Mouse (Mus musculus) MEL (cell line): ENCODE data around the gene Serpina11.

Experiments used
- CTCF ChIP-seq, 3 experiments: IDR thresholded peaks in 2 of 3; conservative IDR thresholded peaks in 1 of 3; 2 replicates each; pipeline ENCODE4 v1.5.1; 2011 to 2012; ENCODE audit warnings: low read length in 3 of 3, low read depth in 2 of 3, mild to moderate bottlenecking in 2 of 3, improper control_type of control experiment in 1 of 3, inconsistent platforms in 1 of 3, mixed read lengths in 1 of 3, moderate library complexity in 1 of 3; ENCODE audit not compliant: control insufficient read depth in 1 of 3, insufficient read depth in 1 of 3, poor library complexity in 1 of 3, severe bottlenecking in 1 of 3
- MAX ChIP-seq: IDR thresholded peaks from 2 replicates; pipeline ENCODE4 v1.6.1; 2011; ENCODE audit warnings: low read length, improper control_type of control experiment
- POLR2A ChIP-seq, 2 experiments: IDR thresholded peaks; 2 replicates each; pipeline ENCODE4 v1.6.1; 2011 to 2012; ENCODE audit warnings: low read length in 2 of 2, mild to moderate bottlenecking in 2 of 2, control low read depth in 1 of 2, improper control_type of control experiment in 1 of 2, low read depth in 1 of 2, moderate library complexity in 1 of 2; ENCODE audit not compliant: control insufficient read depth in 1 of 2, insufficient read depth in 1 of 2, poor library complexity in 1 of 2
- TCF12 ChIP-seq: IDR thresholded peaks from 2 replicates; pipeline ENCODE4 v1.6.1; 2014; ENCODE audit warnings: low read depth, mild to moderate bottlenecking, inconsistent platforms, low read length, improper control_type of control experiment, moderate library complexity
- USF1 ChIP-seq: IDR thresholded peaks from 2 replicates; pipeline ENCODE4 v1.6.1; 2014; ENCODE audit warnings: low read depth, mild to moderate bottlenecking, inconsistent platforms, low read length, improper control_type of control experiment, moderate library complexity

DNA sequence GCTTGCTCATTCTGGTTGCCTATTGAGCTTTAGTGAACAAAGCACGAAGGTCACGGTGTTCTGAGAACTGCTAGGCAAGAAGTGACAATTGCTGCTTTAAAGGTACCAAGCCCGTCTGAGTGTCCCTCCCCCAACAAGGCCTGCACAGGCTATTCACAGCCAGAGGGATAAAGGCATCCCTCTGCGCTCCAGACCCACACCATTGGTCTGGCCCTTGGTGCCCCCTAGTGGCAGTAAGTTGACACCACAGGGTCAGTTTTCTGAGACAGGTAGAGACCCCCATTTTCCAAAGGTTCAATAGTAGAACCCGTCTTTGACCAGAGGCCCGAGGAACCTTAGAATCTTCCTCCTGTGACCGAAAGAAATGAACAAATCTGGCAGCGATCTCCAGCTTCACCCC lies 40.2 kb upstream of the Serpina11 start:
- peak in 2 of 3 experiments; percentile 10 to 19; a peak in 1 of 6 replicates for TF ChIP-seq CTCF (IDR thresholded peaks at IDR 0.05 in 2 of 3, conservative IDR thresholded peaks at IDR 0.05 in 1 of 3; ENCODE audit: control insufficient read depth in 1 of 3, insufficient read depth in 1 of 3, low read depth in 2 of 3, low read length in 3 of 3, poor library complexity in 1 of 3, severe bottlenecking in 1 of 3)
- no peak for TF ChIP-seq POLR2A (IDR thresholded peaks at IDR 0.05; ENCODE audit: control insufficient read depth in 1 of 2, insufficient read depth in 1 of 2, low read depth in 1 of 2, low read length in 2 of 2, poor library complexity in 1 of 2)
- TF ChIP-seq TCF12, result no peak
- no peak for TF ChIP-seq MAX
- no peak for TF ChIP-seq USF1
